Mouse (Mus musculus) lung, postnatal 0 days (tissue): ENCODE results near the gene Tarbp1.

Source experiments
- CTCF ChIP-seq: IDR thresholded peaks from 2 replicates; pipeline ENCODE4 v1.5.1; 2016; ENCODE audit warnings: antibody characterized with exemption, mild to moderate bottlenecking
- EP300 ChIP-seq: IDR thresholded peaks from 2 replicates; pipeline ENCODE4 v1.6.1; 2016; ENCODE audit warnings: antibody characterized with exemption, mild to moderate bottlenecking, control low read depth

GRCm38 (mm10) chr8:126380141-126380540 is 94.7 kb downstream of the Tarbp1 start:
- TF ChIP-seq EP300, result no peak
- TF ChIP-seq CTCF, result no peak
